Mouse (Mus musculus) cerebellum, adult 2 months (tissue): ENCODE results near the gene Tmem132c.

Experiments
- CTCF ChIP-seq: fragments of 200-500 bp; IDR thresholded peaks from 2 replicates; pipeline ENCODE4 v1.5.1; 2011; ENCODE audit warnings: low read depth, mild to moderate bottlenecking, control low read depth, low read length, moderate library complexity, borderline replicate concordance; ENCODE audit not compliant: insufficient read depth
- POLR2A ChIP-seq: fragments of 200-500 bp; IDR thresholded peaks from 2 replicates; pipeline ENCODE4 v1.6.1; 2011; ENCODE audit warnings: low read length, control low read depth, borderline replicate concordance; ENCODE audit not compliant: insufficient read depth

GRCm38 (mm10) chr5:127546585-127546991 lies 305.0 kb downstream of the Tmem132c start:
- no peak for TF ChIP-seq POLR2A
- TF ChIP-seq CTCF = peak; percentile 46
